Mouse (Mus musculus): ENCODE measurements around the gene Aip. TPM values are rescaled to one million over a fixed set of nuclear protein-coding genes. Genes with fewer than 3 reads are reported as not detected.

The Aip gene
- polyA plus RNA-seq (2014; fragmentation: Nextera tagmentation; extraction: Ambion mirVana), result 98.8 and 110 TPM in 2 replicates

DNA sequence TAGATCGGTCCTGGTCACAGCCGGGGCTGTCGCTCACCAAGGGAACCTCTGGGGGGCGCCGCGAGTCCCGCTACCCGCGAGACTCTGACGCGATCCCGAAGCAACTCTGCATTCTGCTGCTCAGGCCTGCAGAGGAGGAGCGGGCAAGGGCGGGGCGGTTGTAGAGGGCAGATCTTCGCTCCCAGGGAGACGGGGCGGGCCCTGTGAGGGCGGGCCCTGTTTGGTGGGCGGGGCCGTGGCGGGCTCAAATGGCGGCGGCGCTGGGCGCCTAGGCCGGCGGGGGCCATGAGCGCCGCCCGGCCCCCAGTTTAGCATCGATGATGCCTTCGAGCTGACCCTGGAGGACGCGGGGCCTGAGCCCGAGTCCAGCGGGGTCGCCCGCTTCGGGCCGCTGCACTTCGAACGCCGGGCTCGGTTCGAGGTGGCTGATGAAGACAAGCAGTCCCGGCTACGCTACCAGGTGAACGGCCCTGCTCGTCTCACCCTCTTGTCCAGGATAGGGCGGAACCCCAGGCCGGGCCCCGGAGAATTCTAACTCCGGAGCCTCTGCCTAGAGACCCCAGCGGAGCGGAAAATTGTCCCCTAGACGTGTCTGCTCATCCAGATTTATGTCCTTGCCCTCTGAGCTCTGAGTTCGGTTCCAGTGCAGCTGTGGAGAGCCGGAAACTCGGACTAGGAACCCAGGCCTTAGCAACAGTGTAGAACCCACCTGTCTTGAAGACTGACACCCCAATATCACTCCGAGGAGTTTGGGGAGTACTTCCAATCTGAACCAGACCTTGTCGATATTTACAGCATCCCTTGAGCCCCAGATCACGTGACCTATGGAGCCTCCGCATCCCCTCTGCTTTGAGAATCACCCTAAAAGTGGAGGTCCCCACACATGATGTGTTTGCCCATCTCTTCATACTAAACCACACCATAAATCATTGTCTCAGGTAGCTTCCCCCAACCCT lies at the start of gene Aip:
TSS of gene Aip (minus strand) at position 118 of the 956 bp plus-strand sequence.
- peak within 1 kb of the TSS; percentile 68 for H3K4me3 ChIP-seq (ENCODE audit: low read depth, low read length)
- H3K9me3 ChIP-seq (ENCODE audit: control insufficient read depth, low read length), result no peaks in the 10 kb centered on the region
- 1% methylated on average over 63 of the region's 64 CpGs for WGBS
- peak; percentile 93 for ATAC-seq (ENCODE audit: low read depth)
- peak within 1 kb of the TSS; percentile 56 for H3K4me2 ChIP-seq (ENCODE audit: low read depth, low read length)
- no peaks in the 10 kb centered on the region for H3K27me3 ChIP-seq (ENCODE audit: control insufficient read depth, insufficient read depth, low read length)
- H3K27ac ChIP-seq (ENCODE audit: low read depth, low read length), result peak within 1 kb of the TSS; percentile 69
- H3K9ac ChIP-seq (replicated peaks; ENCODE audit: low read depth, low read length), result peak within 1 kb of the TSS; percentile 78
- peaks cover 19% of the 10 kb centered on the region for H3K36me3 ChIP-seq (ENCODE audit: control insufficient read depth, insufficient read depth, low read length)
- peaks cover 6% of the 10 kb centered on the region for H3K4me1 ChIP-seq (ENCODE audit: control insufficient read depth, insufficient read depth, low read length)

- 56% methylated on average over 11 of the region's 11 CpGs for WGBS
- no peak overlapping the region for H3K9ac ChIP-seq (replicated peaks; ENCODE audit: low read depth, low read length)
- no peak for ATAC-seq (ENCODE audit: low read depth)
These were observed 47.3 kb upstream of the Aip start for GRCm38 (mm10) chr19:4172925-4173324.

GRCm38 (mm10) chr19:4171393-4172290 lies 46.0 kb upstream of the Aip start:
- no peak for ATAC-seq (ENCODE audit: low read depth)
- H3K4me1 ChIP-seq (ENCODE audit: control insufficient read depth, insufficient read depth, low read length), result peaks cover 10% of the 10 kb centered on the region; the same call in 1 of the 2 replicates
- H3K9ac ChIP-seq (replicated peaks; ENCODE audit: low read depth, low read length), result no peak overlapping the region
- H3K4me2 ChIP-seq (ENCODE audit: low read depth, low read length), result no peak overlapping the region
- no peak overlapping the region for H3K27ac ChIP-seq (ENCODE audit: low read depth, low read length)
- H3K4me3 ChIP-seq (ENCODE audit: low read depth, low read length), result no peak overlapping the region
- H3K9me3 ChIP-seq (ENCODE audit: control insufficient read depth, low read length), result no peaks in the 10 kb centered on the region
- H3K36me3 ChIP-seq (ENCODE audit: control insufficient read depth, insufficient read depth, low read length), result no peaks in the 10 kb centered on the region
- H3K27me3 ChIP-seq (ENCODE audit: control insufficient read depth, insufficient read depth, low read length), result no peaks in the 10 kb centered on the region
- 76% methylated on average over 13 of the region's 13 CpGs for WGBS

More at GRCm38 (mm10) chr19:4172925-4173324, 47.3 kb upstream of the Aip start:
- Histone ChIP-seq H3K27me3 (ENCODE audit: control insufficient read depth, insufficient read depth, low read length) (no peaks in the 10 kb centered on the region), H3K4me2 (ENCODE audit: low read depth, low read length) (no peak overlapping the region), H3K4me3 (ENCODE audit: low read depth, low read length) (no peak overlapping the region), H3K27ac (ENCODE audit: low read depth, low read length) (no peak overlapping the region), H3K4me1 (ENCODE audit: control insufficient read depth, insufficient read depth, low read length) (peaks cover 10% of the 10 kb centered on the region; the same call in 1 of the 2 replicates), H3K9me3 (ENCODE audit: control insufficient read depth, low read length) (no peaks in the 10 kb centered on the region), H3K36me3 (ENCODE audit: control insufficient read depth, insufficient read depth, low read length) (no peaks in the 10 kb centered on the region)

DNA sequence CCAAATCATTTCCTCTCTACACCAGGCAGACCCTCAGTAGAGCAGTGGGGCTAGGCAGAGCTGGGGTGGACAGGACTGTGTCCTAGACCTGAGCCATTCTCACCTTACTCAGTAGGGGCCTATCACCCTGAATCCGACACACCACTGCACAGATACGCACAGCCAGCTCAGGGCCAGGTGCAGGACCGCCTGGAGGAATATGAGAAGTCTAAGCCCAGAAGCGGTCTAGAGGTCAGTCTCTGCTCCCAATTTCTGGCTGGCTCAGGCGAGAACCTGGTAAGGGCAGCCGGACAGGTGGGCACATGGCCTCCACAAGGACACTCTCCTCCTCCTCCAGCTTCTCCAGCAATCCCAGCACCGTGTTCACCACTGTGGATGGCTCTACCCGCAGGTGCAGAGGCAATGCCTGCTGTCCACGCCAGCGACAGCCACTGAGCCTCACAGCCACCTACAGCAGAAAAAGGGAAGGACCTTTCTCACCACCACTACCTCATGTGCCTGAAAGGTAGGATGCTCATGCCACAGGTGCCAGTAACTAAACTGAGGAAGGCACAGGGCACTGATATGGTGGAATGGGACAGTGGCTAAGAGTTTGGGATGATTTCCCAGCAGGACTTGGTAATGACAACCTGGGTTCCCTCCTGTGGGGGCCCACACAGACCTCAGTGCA lies 45.2 kb upstream of the Aip start:
- Histone ChIP-seq H3K4me2 (ENCODE audit: low read depth, low read length) (no peak overlapping the region), H3K9ac (replicated peaks; ENCODE audit: low read depth, low read length) (no peak overlapping the region), H3K4me3 (ENCODE audit: low read depth, low read length) (no peak overlapping the region), H3K4me1 (ENCODE audit: control insufficient read depth, insufficient read depth, low read length) (peaks cover 10% of the 10 kb centered on the region; the same call in 1 of the 2 replicates), H3K27ac (ENCODE audit: low read depth, low read length) (no peak overlapping the region), H3K36me3 (ENCODE audit: control insufficient read depth, insufficient read depth, low read length) (no peaks in the 10 kb centered on the region), H3K27me3 (ENCODE audit: control insufficient read depth, insufficient read depth, low read length) (no peaks in the 10 kb centered on the region), H3K9me3 (ENCODE audit: control insufficient read depth, low read length) (no peaks in the 10 kb centered on the region)
- 94% methylated on average over 10 of the region's 10 CpGs for WGBS
- no peak for ATAC-seq (ENCODE audit: low read depth)

GRCm38 (mm10) chr19:4169810-4170209 lies 44.2 kb upstream of the Aip start:
- ATAC-seq (ENCODE audit: low read depth), result peak; percentile 48
- Histone ChIP-seq H3K36me3 (ENCODE audit: control insufficient read depth, insufficient read depth, low read length) (no peaks in the 10 kb centered on the region), H3K9ac (replicated peaks; ENCODE audit: low read depth, low read length) (peak overlapping the region; percentile 76), H3K4me2 (ENCODE audit: low read depth, low read length) (peak overlapping the region; percentile 82), H3K4me3 (ENCODE audit: low read depth, low read length) (peak overlapping the region; percentile 39), H3K4me1 (ENCODE audit: control insufficient read depth, insufficient read depth, low read length) (peaks cover 6% of the 10 kb centered on the region; the same call in 1 of the 2 replicates), H3K27me3 (ENCODE audit: control insufficient read depth, insufficient read depth, low read length) (no peaks in the 10 kb centered on the region), H3K9me3 (ENCODE audit: control insufficient read depth, low read length) (no peaks in the 10 kb centered on the region), H3K27ac (ENCODE audit: low read depth, low read length) (peak overlapping the region; percentile 93)
- WGBS, result 5% methylated on average over 27 of the region's 27 CpGs

GRCm38 (mm10) chr19:4169378-4169784 lies 43.7 kb upstream of the Aip start:
- WGBS, result under 1% methylated on average over 43 of the region's 43 CpGs
- ATAC-seq (ENCODE audit: low read depth), result peak; percentile 94
- no peaks in the 10 kb centered on the region for H3K27me3 ChIP-seq (ENCODE audit: control insufficient read depth, insufficient read depth, low read length)

GRCm38 (mm10) chr19:4166678-4167476 lies 41.2 kb upstream of the Aip start:
- peaks cover 16% of the 10 kb centered on the region for H3K4me1 ChIP-seq (ENCODE audit: control insufficient read depth, insufficient read depth, low read length)
- no peaks in the 10 kb centered on the region for H3K36me3 ChIP-seq (ENCODE audit: control insufficient read depth, insufficient read depth, low read length)
- no peak overlapping the region for H3K27ac ChIP-seq (ENCODE audit: low read depth, low read length)
- no peak overlapping the region for H3K9ac ChIP-seq (replicated peaks; ENCODE audit: low read depth, low read length)
- no peak overlapping the region for H3K4me2 ChIP-seq (ENCODE audit: low read depth, low read length)
- ATAC-seq (ENCODE audit: low read depth), result no peak
- no peaks in the 10 kb centered on the region for H3K9me3 ChIP-seq (ENCODE audit: control insufficient read depth, low read length)
- H3K4me3 ChIP-seq (ENCODE audit: low read depth, low read length), result no peak overlapping the region
- no peaks in the 10 kb centered on the region for H3K27me3 ChIP-seq (ENCODE audit: control insufficient read depth, insufficient read depth, low read length)
- 80% methylated on average over 9 of the region's 9 CpGs for WGBS

More at GRCm38 (mm10) chr19:4169378-4169784, 43.7 kb upstream of the Aip start:
- H3K36me3 ChIP-seq (ENCODE audit: control insufficient read depth, insufficient read depth, low read length), result no peaks in the 10 kb centered on the region
- peak overlapping the region; percentile 76 for H3K9ac ChIP-seq (replicated peaks; ENCODE audit: low read depth, low read length)
- no peaks in the 10 kb centered on the region for H3K9me3 ChIP-seq (ENCODE audit: control insufficient read depth, low read length)
- H3K4me1 ChIP-seq (ENCODE audit: control insufficient read depth, insufficient read depth, low read length), result peaks cover 6% of the 10 kb centered on the region; the same call in 1 of the 2 replicates
- peak overlapping the region; percentile 93 for H3K27ac ChIP-seq (ENCODE audit: low read depth, low read length)
- H3K4me2 ChIP-seq (ENCODE audit: low read depth, low read length), result peak overlapping the region; percentile 82
- H3K4me3 ChIP-seq (ENCODE audit: low read depth, low read length), result peak overlapping the region; percentile 39

DNA sequence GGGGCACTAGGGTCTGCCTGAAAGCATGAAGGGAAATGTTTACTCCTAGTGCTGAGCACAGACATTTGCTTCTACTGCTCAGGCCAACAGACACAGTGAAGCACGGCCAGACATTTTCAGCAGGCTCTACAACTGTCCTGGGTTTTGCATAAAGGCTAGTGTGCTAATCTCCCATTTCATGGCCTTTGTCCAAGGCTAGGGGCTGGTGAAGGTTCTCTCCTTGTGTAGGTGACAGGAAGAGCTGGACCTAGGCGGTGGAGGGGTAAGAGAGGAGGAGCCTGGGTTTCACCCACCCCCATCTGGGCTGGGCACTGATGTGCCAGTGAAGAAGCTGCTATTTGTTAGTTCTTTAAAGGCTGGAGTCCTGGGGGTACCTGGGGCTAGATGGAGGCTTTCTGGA lies 39.1 kb upstream of the Aip start:
- no peak for ATAC-seq (ENCODE audit: low read depth)
- 81% methylated on average over 2 of the region's 2 CpGs for WGBS
- peaks cover 8% of the 10 kb centered on the region; the same call in 1 of the 2 replicates for H3K36me3 ChIP-seq (ENCODE audit: control insufficient read depth, insufficient read depth, low read length)
- no peak overlapping the region for H3K4me2 ChIP-seq (ENCODE audit: low read depth, low read length)
- H3K27ac ChIP-seq (ENCODE audit: low read depth, low read length), result no peak overlapping the region
- peaks cover 10% of the 10 kb centered on the region for H3K4me1 ChIP-seq (ENCODE audit: control insufficient read depth, insufficient read depth, low read length)
- no peak overlapping the region for H3K4me3 ChIP-seq (ENCODE audit: low read depth, low read length)
- no peak overlapping the region for H3K9ac ChIP-seq (replicated peaks; ENCODE audit: low read depth, low read length)
- no peaks in the 10 kb centered on the region for H3K9me3 ChIP-seq (ENCODE audit: control insufficient read depth, low read length)
- no peaks in the 10 kb centered on the region for H3K27me3 ChIP-seq (ENCODE audit: control insufficient read depth, insufficient read depth, low read length)

Data from neural tube, embryonic 14.5 days (tissue).